ENCODE assay signal across 8 mouse cellular contexts in the genomic region with DNA sequence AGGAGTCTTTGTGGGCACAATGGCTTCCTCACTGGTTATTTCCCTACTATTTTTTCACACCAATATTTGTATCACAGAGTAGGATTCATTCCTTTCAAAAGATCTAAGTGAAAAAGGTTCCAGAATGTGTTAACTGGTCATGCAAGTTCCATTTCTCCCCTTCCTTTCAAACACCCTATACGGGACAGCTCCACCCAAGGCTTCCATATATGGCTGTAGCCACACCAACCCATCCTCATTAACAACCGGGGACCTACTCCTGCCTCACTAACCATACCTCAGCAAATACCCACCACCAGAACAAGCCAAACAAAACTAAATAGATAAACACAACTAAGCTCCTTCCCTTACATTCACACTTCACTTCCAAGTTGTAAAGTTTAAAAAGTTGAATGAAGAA. TPM values are rescaled to one million over a fixed set of nuclear protein-coding genes. Genes with fewer than 3 reads are reported as not detected.
DNase-seq lines count a peak whose midpoint lies in the region; ATAC-seq and TF ChIP-seq lines count a peak whose summit lies in the region.

No protein-coding gene starts in this region.

- no peaks in the 10 kb centered on the region for H3K27me3 ChIP-seq in kidney, embryonic 14.5 days (ENCODE audit: control insufficient read depth, insufficient read depth, low read length)
- H3K27me3 ChIP-seq in kidney, adult 2 months (replicated peaks; ENCODE audit: control insufficient read depth, insufficient read depth, low read length) = no peaks in the 10 kb centered on the region
- no peaks in the 10 kb centered on the region for H3K27me3 ChIP-seq in hindbrain, embryonic 16.5 days (replicated peaks; ENCODE audit: control insufficient read depth, insufficient read depth, low read length)
- H3K27me3 ChIP-seq in midbrain, embryonic 16.5 days (ENCODE audit: control insufficient read depth, insufficient read depth, low read depth, low read length) = no peaks in the 10 kb centered on the region

- H3K4me3 ChIP-seq in kidney, embryonic 14.5 days (ENCODE audit: low read length) = peak overlapping the region; percentile 89
- no peak overlapping the region for H3K4me3 ChIP-seq in kidney, adult 2 months (ENCODE audit: insufficient read depth, low read depth, low read length)
- H3K4me3 ChIP-seq in brown adipose tissue, adult 24 weeks (ENCODE audit: insufficient read depth, low read depth, low read length) = peak overlapping the region; percentile 25; the same call in 1 of the 2 replicates
- H3K4me3 ChIP-seq in hindbrain, embryonic 16.5 days (ENCODE audit: low read length) = peak overlapping the region; percentile 80
- peak overlapping the region; percentile 92 for H3K4me3 ChIP-seq in midbrain, embryonic 16.5 days (ENCODE audit: low read depth, low read length)

- no peak for DNase-seq in kidney, adult 2 months
- no peak for DNase-seq in adrenal gland, adult 8-10 months
- DNase-seq in right cerebral cortex, postnatal 25 days = no peak
- DNase-seq in gastrocnemius, postnatal 10 days = no peak

- ATAC-seq in kidney, embryonic 14.5 days (ENCODE audit: low FRiP score, low TSS enrichment) = no peak
- no peak for ATAC-seq in hindbrain, embryonic 16.5 days
- no peak for ATAC-seq in midbrain, embryonic 16.5 days

- TF ChIP-seq CTCF in kidney, adult 2 months (conservative IDR thresholded peaks at IDR 0.05; ENCODE audit: insufficient read depth, insufficient read length, low read depth, low read length) = no peak

- TF ChIP-seq POLR2A in kidney, adult 2 months (IDR thresholded peaks at IDR 0.05; ENCODE audit: low read depth, low read length) = no peak

- H3K4me2 ChIP-seq in kidney, embryonic 14.5 days (replicated peaks; ENCODE audit: low read depth, low read length) = peak overlapping the region; percentile 67
- peak overlapping the region; percentile 76 for H3K4me2 ChIP-seq in hindbrain, embryonic 16.5 days (ENCODE audit: low read length)
- peak overlapping the region; percentile 73 for H3K4me2 ChIP-seq in midbrain, embryonic 16.5 days (ENCODE audit: low read length)

- 9% methylated on average over 2 of the region's 2 CpGs for WGBS in kidney, embryonic 14.5 days
- WGBS in kidney, adult 2 months = 26% methylated on average over 2 of the region's 2 CpGs
- 1% methylated on average over 2 of the region's 2 CpGs for WGBS in hindbrain, embryonic 16.5 days
- WGBS in midbrain, embryonic 16.5 days = 17% methylated on average over 2 of the region's 2 CpGs

- H3K36me3 ChIP-seq in kidney, embryonic 14.5 days (ENCODE audit: control insufficient read depth, insufficient read depth, low read length) = peaks cover 29% of the 10 kb centered on the region
- H3K36me3 ChIP-seq in kidney, adult 2 months (ENCODE audit: control insufficient read depth, insufficient read depth, low read length) = peaks cover 1% of the 10 kb centered on the region; the same call in 1 of the 2 replicates
- peaks cover 8% of the 10 kb centered on the region; the same call in 1 of the 2 replicates for H3K36me3 ChIP-seq in hindbrain, embryonic 16.5 days (ENCODE audit: control insufficient read depth, insufficient read depth, low read length)
- H3K36me3 ChIP-seq in midbrain, embryonic 16.5 days (ENCODE audit: control insufficient read depth, insufficient read depth, low read length) = no peaks in the 10 kb centered on the region

- H3K27ac ChIP-seq in kidney, embryonic 14.5 days (ENCODE audit: low read depth, low read length) = no peak overlapping the region
- H3K27ac ChIP-seq in kidney, adult 2 months (ENCODE audit: insufficient read depth, low read depth, low read length) = no peak overlapping the region
- H3K27ac ChIP-seq in brown adipose tissue, adult 24 weeks (replicated peaks; ENCODE audit: low read depth, low read length) = no peak overlapping the region
- H3K27ac ChIP-seq in hindbrain, embryonic 16.5 days (ENCODE audit: low read depth, low read length) = no peak overlapping the region
- no peak overlapping the region for H3K27ac ChIP-seq in midbrain, embryonic 16.5 days (ENCODE audit: low read length)

- peaks cover 11% of the 10 kb centered on the region for H3K4me1 ChIP-seq in kidney, embryonic 14.5 days (ENCODE audit: control insufficient read depth, insufficient read depth, low read length)
- H3K4me1 ChIP-seq in kidney, adult 2 months (ENCODE audit: control insufficient read depth, insufficient read depth, low read length) = no peaks in the 10 kb centered on the region
- peaks cover 3% of the 10 kb centered on the region; the same call in 1 of the 2 replicates for H3K4me1 ChIP-seq in brown adipose tissue, adult 24 weeks (ENCODE audit: control insufficient read depth, insufficient read depth, insufficient read length, low read length)
- H3K4me1 ChIP-seq in hindbrain, embryonic 16.5 days (ENCODE audit: control insufficient read depth, insufficient read depth, low read depth, low read length) = peaks cover 22% of the 10 kb centered on the region
- H3K4me1 ChIP-seq in midbrain, embryonic 16.5 days (ENCODE audit: control insufficient read depth, insufficient read depth, low read length) = peaks cover 24% of the 10 kb centered on the region

- no peak overlapping the region for H3K9ac ChIP-seq in kidney, embryonic 14.5 days (ENCODE audit: low read depth, low read length)
- no peak overlapping the region for H3K9ac ChIP-seq in hindbrain, embryonic 16.5 days (ENCODE audit: low read depth, low read length)
- no peak overlapping the region for H3K9ac ChIP-seq in midbrain, embryonic 16.5 days (ENCODE audit: low read depth, low read length)

- no peaks in the 10 kb centered on the region for H3K9me3 ChIP-seq in kidney, embryonic 14.5 days (ENCODE audit: control insufficient read depth, low read length)
- H3K9me3 ChIP-seq in hindbrain, embryonic 16.5 days (ENCODE audit: control insufficient read depth, low read length) = no peaks in the 10 kb centered on the region
- no peaks in the 10 kb centered on the region for H3K9me3 ChIP-seq in midbrain, embryonic 16.5 days (replicated peaks; ENCODE audit: control insufficient read depth, low read length, poor library complexity, severe bottlenecking)

RNA-seq across cellular contexts. Expression of a gene that starts 1.6 kb away (rescaled TPM):
- polyA plus RNA-seq in kidney, embryonic 14.5 days (2014; fragmentation: Nextera tagmentation; extraction: Ambion mirVana) = 26.7 and 47.5 TPM in 2 replicates
- 9.5 and 10.9 TPM in 2 replicates for polyA plus RNA-seq in kidney, adult 2 months (2012; rRNA removed)
- 11.6 and 13.7 TPM in 2 replicates for polyA plus RNA-seq in brown adipose tissue, adult 24 weeks (2012; ENCODE audit: insufficient read depth, insufficient read length, missing spikeins)
- polyA plus RNA-seq in hindbrain, embryonic 16.5 days (2015; fragmentation: Nextera tagmentation; extraction: Ambion mirVana) = 25.6 and 33.0 TPM in 2 replicates
- polyA plus RNA-seq in midbrain, embryonic 16.5 days (2015; fragmentation: Nextera tagmentation; extraction: Ambion mirVana) = 33.7 and 40.9 TPM in 2 replicates
- total RNA-seq in adrenal gland, adult 8-10 months (2022) = 10 to 100 TPM; 27.3 to 53.0 (median 38.4) TPM
- total RNA-seq in gastrocnemius, postnatal 10 days (2021) = 10 to 100 TPM; 20.5 to 23.9 TPM
